Mouse (Mus musculus) kidney, embryonic 15.5 days (tissue): Measurements from ENCODE around the gene Tmem240. TPM values are rescaled to one million over a fixed set of nuclear protein-coding genes. Genes with fewer than 3 reads are reported as not detected.

ENCODE experiments used
- microRNA-seq: library from miRNA; unstranded; fragments of <30 nt; microRNA quantifications from one replicate; pipeline ENCODE4, GENCODE M21; 2016
- polyA plus RNA-seq: library from polyadenylated mRNA; unstranded; fragments of >200 nt; fragmentation: Nextera tagmentation; extraction: Ambion mirVana; gene quantifications from 2 replicates; pipeline ENCODE4 v1.2.1, GENCODE M21; 2015

Gene Tmem240
- polyA plus RNA-seq, 1 experiment from 2014 or later: 1.0 TPM

Small RNAs within 50 kb of the gene (microRNA-seq; reads per million reads assigned to microRNA genes)
- gene Gm27743: not detected

Other genes with a start within 250 kb of the Tmem240 start
- gene Gnb1, start 243.4 kb upstream of the Tmem240 start, polyA plus RNA-seq: 476 and 488 TPM in 2 replicates
- 89.0 and 93.6 TPM in 2 replicates for gene Nadk, start 172.4 kb upstream of the Tmem240 start, polyA plus RNA-seq
- 9.6 and 10.4 TPM in 2 replicates for gene Slc35e2, start 133.4 kb upstream of the Tmem240 start, polyA plus RNA-seq
- 63.4 and 64.8 TPM in 2 replicates for gene Cdk11b, start 109.9 kb upstream of the Tmem240 start, polyA plus RNA-seq
- not detected in 2 replicates for gene Gm10563, start 89.4 kb upstream of the Tmem240 start, polyA plus RNA-seq
- gene Mmp23, start 81.4 kb upstream of the Tmem240 start, polyA plus RNA-seq: 51.7 and 68.7 TPM in 2 replicates
- gene Mib2, start 65.6 kb upstream of the Tmem240 start, polyA plus RNA-seq: 25.8 and 30.2 TPM in 2 replicates
- 4.9 and 5.3 TPM in 2 replicates for gene Fndc10, start 40.5 kb upstream of the Tmem240 start, polyA plus RNA-seq
- 144 and 145 TPM in 2 replicates for gene Ssu72, start 30.0 kb upstream of the Tmem240 start, polyA plus RNA-seq
- 115 and 124 TPM in 2 replicates for gene Atad3a, start 26.3 kb downstream of the Tmem240 start, polyA plus RNA-seq
- 5.6 and 7.7 TPM in 2 replicates for gene Vwa1, start 39.9 kb downstream of the Tmem240 start, polyA plus RNA-seq
- 0.42 and 0.47 TPM in 2 replicates for gene Tmem88b, start 51.1 kb downstream of the Tmem240 start, polyA plus RNA-seq
- 0.19 and 0.34 TPM in 2 replicates for gene Ankrd65, start 55.6 kb downstream of the Tmem240 start, polyA plus RNA-seq
- gene Mrpl20, start 68.1 kb downstream of the Tmem240 start, polyA plus RNA-seq: 217 and 226 TPM in 2 replicates
- gene Ccnl2, start 77.7 kb downstream of the Tmem240 start, polyA plus RNA-seq: 158 and 173 TPM in 2 replicates
- 149 and 158 TPM in 2 replicates for gene Aurkaip1, start 96.5 kb downstream of the Tmem240 start, polyA plus RNA-seq
- gene Mxra8, start 104.9 kb downstream of the Tmem240 start, polyA plus RNA-seq: 90.7 and 106 TPM in 2 replicates
- gene Dvl1, start 112.6 kb downstream of the Tmem240 start, polyA plus RNA-seq: 5.2 and 5.3 TPM in 2 replicates
- 0.18 and 0.19 TPM in 2 replicates for gene Tas1r3, start 128.6 kb downstream of the Tmem240 start, polyA plus RNA-seq
- gene Cptp, start 134.6 kb downstream of the Tmem240 start, polyA plus RNA-seq: 13.0 and 15.2 TPM in 2 replicates
- 72.5 and 78.0 TPM in 2 replicates for gene Ints11, start 134.7 kb downstream of the Tmem240 start, polyA plus RNA-seq
- 47.7 and 52.1 TPM in 2 replicates for gene Pusl1, start 157.0 kb downstream of the Tmem240 start, polyA plus RNA-seq
- 17.3 and 18.7 TPM in 2 replicates for gene Acap3, start 157.0 kb downstream of the Tmem240 start, polyA plus RNA-seq
- gene Ube2j2, start 209.0 kb downstream of the Tmem240 start, polyA plus RNA-seq: 110 and 113 TPM in 2 replicates
- gene C1qtnf12, start 227.5 kb downstream of the Tmem240 start, polyA plus RNA-seq: 118 and 121 TPM in 2 replicates